Comparison of ENCODE assay signal across 1 mouse cellular context in the genomic region with DNA sequence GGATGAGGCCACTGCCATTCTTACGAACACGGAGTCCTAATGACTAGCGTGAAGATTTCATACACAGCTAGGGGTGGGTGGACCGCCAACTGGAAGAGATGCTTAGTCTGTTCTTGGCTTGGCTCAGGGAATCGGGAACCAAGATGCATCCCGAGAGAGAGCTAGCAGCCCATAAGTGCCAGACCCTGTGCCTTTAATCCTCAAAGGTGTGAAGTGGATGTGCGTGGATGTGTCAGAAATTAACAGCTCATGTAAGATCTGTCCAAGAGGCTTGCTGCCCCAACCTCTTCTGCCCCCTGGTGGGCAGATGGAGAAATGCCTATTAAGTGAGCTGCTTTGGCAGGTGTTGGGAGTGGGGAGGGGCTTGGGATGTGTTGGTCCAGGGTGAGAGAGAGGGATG.
A peak's percentile ranks its signal among the peaks of the same experiment; 100 is the strongest.
TF ChIP-seq lines count a peak whose summit lies in the region.

No protein-coding gene starts in this region.

TF ChIP-seq in CH12.LX, 34 proteins besides CTCF, POLR2A, EP300 and RAD21:
- peak; percentile 90 for TF ChIP-seq SMC3 (IDR thresholded peaks at IDR 0.05; ENCODE audit: low read depth, low read length)
- no peak for TF ChIP-seq USF2 (conservative IDR thresholded peaks at IDR 0.05; ENCODE audit: low read depth, low read length)
